Mouse (Mus musculus): Measurements from ENCODE around the gene Zbtb3.
A peak's percentile ranks its signal among the peaks of the same experiment; 100 is the strongest.
"Not testable (repeated sequence)": the region's sequence is repeated elsewhere in the genome, so short reads cannot be mapped to it uniquely, and the experiment has no call there.

Gene Zbtb3

GRCm38 (mm10) chr19:8803879-8804660, 1.7 kb downstream of the Zbtb3 start:
- DNase-seq, result no peak

DNA sequence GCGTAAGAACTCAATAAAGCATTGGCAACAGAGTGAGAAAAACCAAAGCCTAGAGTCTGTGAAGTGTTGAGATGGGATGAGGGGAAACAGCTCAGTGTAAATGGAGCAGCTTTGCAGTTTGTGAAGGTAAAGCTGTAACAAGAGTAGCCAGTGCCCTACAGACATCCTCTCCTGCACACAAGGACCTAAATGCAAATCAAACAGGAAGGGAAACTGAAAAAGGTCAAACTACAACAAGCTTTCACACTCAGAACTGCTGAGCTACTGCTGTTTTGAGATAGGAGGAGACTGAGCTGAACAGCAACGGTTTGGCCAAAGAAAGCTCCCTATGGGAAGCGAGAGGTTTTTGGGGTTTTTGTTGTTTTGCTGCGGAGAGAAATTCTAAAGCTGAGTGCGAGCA, 4.5 kb downstream of the Zbtb3 start:
- DNase-seq, result no peak

DNA sequence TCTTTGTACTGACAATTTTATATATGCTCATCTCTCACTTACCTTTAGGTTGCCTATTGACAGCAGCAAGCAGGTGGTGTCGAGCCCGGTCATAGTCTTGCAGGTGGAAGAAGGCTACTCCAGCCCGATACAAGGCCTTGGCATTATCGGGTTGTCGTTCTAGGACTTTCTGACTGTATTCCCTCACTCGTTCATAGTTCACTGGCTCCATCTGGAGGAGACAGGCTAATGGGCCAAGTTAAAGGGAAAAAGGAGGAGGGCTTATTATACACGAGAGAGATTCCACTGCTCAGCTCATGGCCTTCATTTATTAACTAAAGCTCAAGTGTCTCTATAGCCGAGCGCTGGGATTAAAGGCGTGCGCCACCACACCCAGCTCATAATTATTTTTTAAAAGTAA, 13.5 kb downstream of the Zbtb3 start:
- no peak for DNase-seq

- DNase-seq, result no peak
Observed at GRCm38 (mm10) chr19:8817001-8817400, 14.6 kb downstream of the Zbtb3 start.

GRCm38 (mm10) chr19:8818301-8818798, 16.0 kb downstream of the Zbtb3 start:
- no peak for DNase-seq

DNA sequence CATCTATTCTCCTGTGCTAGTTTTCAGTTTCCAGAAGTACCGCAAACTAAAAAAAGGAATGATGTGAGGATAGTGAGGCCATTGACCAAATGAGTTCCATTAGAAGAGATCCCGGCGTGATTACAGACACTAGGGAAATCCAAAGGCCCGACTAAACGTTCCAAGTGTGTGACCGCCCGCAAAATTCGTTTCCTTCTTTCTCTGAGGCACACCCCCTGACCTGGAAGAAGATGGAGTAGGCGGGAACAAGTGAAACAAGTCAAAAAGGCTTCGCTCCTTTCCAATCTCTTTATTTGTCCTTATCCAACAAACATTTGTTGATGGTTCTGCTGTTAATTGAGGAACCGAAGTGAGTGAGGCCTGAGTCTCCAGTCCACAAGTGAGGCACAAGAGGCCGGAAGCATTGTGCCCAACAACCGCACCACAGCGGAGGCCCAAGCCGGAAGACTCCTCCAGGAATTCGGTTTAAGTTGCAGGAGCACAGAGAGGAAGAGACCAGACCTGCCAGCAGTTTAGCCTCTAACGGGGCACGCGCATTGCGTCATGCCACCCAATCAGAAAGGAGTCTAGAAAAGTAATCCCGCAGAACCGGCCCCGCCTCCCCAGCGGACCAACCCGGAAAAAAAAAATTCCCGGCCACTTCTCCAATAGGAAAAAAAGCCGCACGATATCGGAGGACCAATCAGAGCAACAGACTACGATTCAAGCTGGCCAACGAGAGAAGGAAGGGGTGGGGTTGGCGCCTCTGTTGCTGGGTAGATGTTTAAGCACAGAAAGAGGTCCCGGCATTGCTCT, 16.6 kb downstream of the Zbtb3 start, which contains the start of gene Ttc9c:
Gene Ttc9c (minus strand): TSS at position 533 of the 795 bp plus-strand sequence.
- peak; percentile 99 for DNase-seq

DNA sequence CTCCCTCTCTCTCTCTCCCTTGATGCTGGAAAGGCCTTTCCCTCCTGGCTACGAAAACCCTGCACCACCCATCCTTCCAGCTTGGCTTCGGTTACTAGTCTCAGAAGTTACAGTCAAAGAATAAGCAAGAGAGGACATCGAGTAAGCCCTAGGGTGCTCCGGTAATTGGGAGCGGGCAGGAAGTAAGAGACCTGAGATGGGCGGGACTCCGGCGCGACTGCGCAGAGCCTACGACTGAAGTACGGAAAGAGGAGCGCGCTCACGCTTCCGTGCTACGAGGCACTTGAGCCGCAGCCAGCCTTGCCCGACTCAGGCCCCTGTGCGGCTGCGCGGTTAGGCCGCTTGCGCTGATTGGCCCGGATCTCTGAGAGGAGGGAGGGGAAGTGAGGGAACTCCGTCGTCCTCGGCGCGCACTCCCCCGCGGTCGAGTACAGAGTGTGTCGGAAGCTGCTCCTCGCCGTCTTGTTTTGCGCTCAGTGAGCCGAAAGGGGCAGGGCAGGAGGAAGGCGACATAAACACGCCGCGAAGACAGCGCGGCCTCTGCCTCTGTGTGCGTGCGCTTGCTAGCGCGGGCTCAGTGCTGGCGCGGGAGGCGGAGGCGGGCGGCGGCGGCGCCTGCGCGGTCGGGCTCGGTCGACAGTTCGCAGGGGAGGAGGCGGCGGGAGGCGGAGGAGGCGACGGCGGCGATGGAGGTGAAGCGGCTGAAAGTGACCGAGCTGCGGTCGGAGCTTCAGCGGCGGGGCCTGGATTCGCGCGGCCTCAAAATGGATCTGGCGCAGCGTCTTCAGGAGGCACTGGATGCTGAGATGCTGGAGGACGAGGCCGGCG, 17.5 kb downstream of the Zbtb3 start, which contains the start of gene Hnrnpul2:
Gene Hnrnpul2 (plus strand): TSS at position 415 of the 828 bp plus-strand sequence.
- peak; percentile 99 for DNase-seq

DNA sequence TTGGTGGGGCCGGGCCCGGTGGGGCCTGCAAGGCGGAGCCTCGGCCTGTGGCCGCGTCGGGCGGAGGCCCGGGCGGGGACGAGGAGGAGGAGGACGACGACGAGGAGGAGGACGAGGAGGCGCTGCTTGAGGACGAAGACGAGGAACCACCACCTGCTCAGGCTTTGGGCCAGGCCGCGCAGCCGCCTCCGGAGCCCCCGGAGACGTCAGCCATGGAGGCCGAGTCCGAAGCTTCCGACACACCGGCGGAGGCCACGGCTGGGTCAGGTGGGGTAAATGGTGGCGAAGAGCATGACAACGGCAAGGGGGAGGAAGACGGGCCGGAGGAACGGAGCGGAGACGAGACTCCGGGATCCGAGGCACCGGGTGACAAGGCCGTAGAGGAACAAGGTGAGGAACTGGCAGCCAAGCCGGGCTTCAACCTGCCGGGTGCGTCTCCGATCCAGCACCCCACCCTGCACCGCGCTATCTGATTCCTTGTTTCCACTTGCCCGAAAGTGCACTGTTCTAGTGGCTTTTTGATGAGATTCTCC, 18.1 kb downstream of the Zbtb3 start:
- DNase-seq, result peak; percentile 28

GRCm38 (mm10) chr19:8821146-8821545, 18.8 kb downstream of the Zbtb3 start:
- no peak for DNase-seq

- no peak for DNase-seq
Observed at GRCm38 (mm10) chr19:8822696-8823095, 20.3 kb downstream of the Zbtb3 start.

GRCm38 (mm10) chr19:8829660-8830059, 27.3 kb downstream of the Zbtb3 start, which contains the start of gene AC129217.1:
TSS of gene AC129217.1 (plus strand) at chr19:8829773.
- peak; percentile 38 for DNase-seq

DNA sequence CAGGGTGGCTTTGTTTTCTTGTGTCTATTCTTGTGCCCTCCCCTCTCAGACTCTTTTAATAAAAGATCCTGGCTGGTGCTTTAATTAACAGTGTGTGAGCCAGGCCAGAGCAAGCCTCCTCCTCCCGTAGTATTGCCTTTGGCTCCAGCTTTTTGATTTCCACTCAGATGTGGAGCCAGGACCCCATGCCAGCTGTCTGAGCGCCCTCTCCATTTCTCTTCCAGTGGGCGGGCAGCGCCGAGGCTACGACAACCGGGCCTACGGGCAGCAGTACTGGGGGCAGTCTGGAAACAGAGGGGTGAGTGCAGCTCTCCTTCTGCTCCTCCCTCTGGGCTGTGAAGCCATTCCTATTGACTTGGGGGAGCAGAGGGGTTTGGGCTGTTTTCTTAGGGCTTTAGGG, 28.3 kb downstream of the Zbtb3 start:
- no peak for DNase-seq

DNA sequence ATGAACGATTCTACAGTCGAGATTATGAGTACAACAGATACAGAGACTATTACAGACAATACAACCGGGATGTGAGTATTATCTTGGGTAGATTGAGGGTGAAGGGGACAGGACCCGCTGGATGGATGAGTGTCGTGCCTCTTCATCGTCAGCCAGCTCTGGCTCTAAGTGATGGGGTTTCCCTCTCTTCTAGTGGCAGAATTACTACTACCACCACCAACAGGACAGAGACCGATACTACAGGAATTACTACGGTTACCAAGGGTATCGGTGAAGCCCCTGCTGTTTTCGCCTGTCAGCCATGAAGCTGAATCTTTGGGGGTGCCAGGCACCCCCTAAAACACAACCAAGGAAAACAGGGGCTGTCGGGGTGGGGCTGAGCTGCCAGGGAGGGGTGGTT, 28.9 kb downstream of the Zbtb3 start:
- no peak for DNase-seq

GRCm38 (mm10) chr19:8832971-8833370, 30.6 kb downstream of the Zbtb3 start:
- no peak for DNase-seq

GRCm38 (mm10) chr19:8836327-8836726, 34.0 kb downstream of the Zbtb3 start:
- DNase-seq, result not testable (repeated sequence)

GRCm38 (mm10) chr19:8837251-8837791, 35.0 kb downstream of the Zbtb3 start, which contains the start of gene Bscl2:
TSS of gene Bscl2 (plus strand) at chr19:8837467.
- DNase-seq, result peak; percentile 90

- DNase-seq, result peak; percentile 36
Observed at GRCm38 (mm10) chr19:8838041-8838730, 35.8 kb downstream of the Zbtb3 start.

DNA sequence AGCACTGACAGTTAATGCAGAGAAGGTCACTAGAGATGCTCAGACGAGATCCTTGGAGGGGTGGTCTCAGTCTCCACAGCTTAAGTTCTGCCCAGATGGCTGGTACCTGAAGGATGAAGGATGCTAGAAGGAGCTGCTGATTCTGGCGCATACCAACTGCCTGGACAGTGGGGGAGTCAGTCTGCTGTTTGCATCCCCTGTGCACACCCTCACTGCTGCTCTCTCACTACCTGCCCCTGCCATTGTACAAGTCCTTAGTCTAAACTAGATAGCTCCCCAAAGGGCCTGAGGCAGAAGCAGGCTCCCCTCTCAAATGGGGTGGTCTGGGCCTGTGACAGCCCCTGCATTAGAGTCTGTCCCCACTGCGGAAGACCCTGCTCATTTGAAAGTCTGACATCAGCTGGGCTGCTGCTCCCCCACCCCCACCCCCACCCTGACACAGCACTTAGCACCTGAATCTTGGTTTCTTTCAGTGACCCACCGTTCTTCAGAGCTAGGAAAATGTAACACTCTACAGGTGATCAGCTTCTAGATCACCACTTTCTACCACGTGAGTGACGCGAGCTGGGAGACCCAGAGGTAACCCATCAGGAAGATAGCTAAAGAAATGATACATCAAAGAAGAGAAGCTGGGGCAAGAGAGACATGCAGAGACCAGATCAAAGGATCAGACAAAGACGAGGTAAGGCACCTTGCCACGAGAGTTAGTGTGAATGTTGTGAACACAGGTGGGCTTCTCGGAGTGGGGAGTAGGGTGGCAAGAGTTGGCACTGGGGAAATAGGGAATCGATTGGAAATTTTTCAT, 37.0 kb downstream of the Zbtb3 start, which contains the start of gene Gng3:
Gene Gng3 (minus strand): TSS at position 92 of the 805 bp plus-strand sequence.
- DNase-seq, result no peak

DNA sequence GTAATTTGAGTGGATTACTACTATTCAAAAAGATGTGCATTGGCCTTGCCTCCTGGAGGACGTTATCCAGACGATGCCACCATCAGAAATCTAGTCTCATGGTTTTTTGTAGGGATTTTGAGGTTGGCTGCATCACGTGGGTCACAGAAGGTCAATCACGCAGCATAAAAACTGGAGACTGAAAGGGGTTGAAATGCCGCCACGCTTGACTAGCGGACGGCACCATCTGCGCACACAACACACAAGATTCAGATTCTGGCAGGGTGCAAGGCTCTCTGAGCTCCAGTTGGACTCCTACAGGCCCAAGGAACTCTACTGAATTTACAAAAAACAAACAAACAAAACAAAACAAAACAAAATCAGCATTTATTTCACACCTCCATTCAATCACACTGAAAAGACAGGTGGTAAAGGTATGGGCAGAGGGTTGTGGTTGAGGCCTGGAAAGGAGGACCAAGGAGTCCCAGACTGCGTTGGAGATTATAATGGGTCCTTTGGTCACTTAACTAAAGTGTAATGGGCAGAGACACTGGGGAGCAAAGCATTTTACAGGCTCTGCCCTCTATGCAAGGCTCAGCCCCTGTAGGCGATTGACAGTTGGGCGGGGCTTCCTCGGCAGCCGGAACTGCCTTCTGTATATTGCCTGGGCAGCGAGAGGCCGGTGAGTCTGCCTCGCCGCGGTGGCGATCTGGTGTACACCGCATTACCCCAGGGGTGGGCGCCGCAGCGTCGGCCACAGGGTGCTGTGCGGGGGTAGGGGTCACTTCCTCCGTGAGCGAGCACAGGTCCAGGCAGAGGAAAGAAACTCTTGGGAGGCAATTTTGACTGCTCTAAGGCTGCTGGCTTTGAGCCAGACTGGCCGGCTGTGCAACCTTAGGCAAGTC, 37.8 kb downstream of the Zbtb3 start:
- peak; percentile 88 for DNase-seq
